Mouse (Mus musculus) granulocyte monocyte progenitor cell, adult 5-6 weeks (primary cell): Measurements from ENCODE around the gene Exosc10. TPM values are rescaled to one million over a fixed set of nuclear protein-coding genes. Genes with fewer than 3 reads are reported as not detected.

Source experiments
- total RNA-seq, 2 experiments: library from RNA; stranded (forward) in 1 of 2; stranded (reverse) in 1 of 2; fragments of 200-712, 200-1000 nt in 1 of 2; fragments of >200 nt in 1 of 2; fragmentation: Nextera tagmentation in 1 of 2; gene quantifications; 2 replicates each; pipeline ENCODE4 v1.2.3; 2014 to 2017

Exosc10 gene
- total RNA-seq, 2 experiments from 2014 or later = 62.5 to 63.9 TPM

Other genes starting within 250 kb of the Exosc10 start
- 7.9 and 16.8 TPM in 2 replicates for gene Ubiad1, start 113.7 kb upstream of the Exosc10 start, total RNA-seq (2014; fragmentation: Nextera tagmentation)
- 9.5 and 12.2 TPM in 2 replicates for gene Ubiad1, start 113.7 kb upstream of the Exosc10 start, total RNA-seq (2017)
- gene Mtor, start 109.8 kb upstream of the Exosc10 start, total RNA-seq (2014; fragmentation: Nextera tagmentation) = 25.6 and 51.9 TPM in 2 replicates
- gene Mtor, start 109.8 kb upstream of the Exosc10 start, total RNA-seq (2017) = 16.5 and 17.8 TPM in 2 replicates
- gene Angptl7, start 58.0 kb upstream of the Exosc10 start, total RNA-seq (2014; fragmentation: Nextera tagmentation) = not detected in 2 replicates
- 0.39 TPM in 1 of 2 replicates, not detected in the other for gene Angptl7, start 58.0 kb upstream of the Exosc10 start, total RNA-seq (2017)
- gene Srm, start 33.1 kb downstream of the Exosc10 start, total RNA-seq (2014; fragmentation: Nextera tagmentation) = 230 and 275 TPM in 2 replicates
- 53.4 and 63.4 TPM in 2 replicates for gene Srm, start 33.1 kb downstream of the Exosc10 start, total RNA-seq (2017)
- gene Masp2, start 44.1 kb downstream of the Exosc10 start, total RNA-seq (2014; fragmentation: Nextera tagmentation) = 0.47 TPM in 1 of 2 replicates, not detected in the other
- gene Masp2, start 44.1 kb downstream of the Exosc10 start, total RNA-seq (2017) = 0.46 and 0.65 TPM in 2 replicates
- gene Tardbp, start 68.6 kb downstream of the Exosc10 start, total RNA-seq (2014; fragmentation: Nextera tagmentation) = 411 and 464 TPM in 2 replicates
- gene Tardbp, start 68.6 kb downstream of the Exosc10 start, total RNA-seq (2017) = 541 and 579 TPM in 2 replicates
- not detected in 2 replicates for gene Gm572, start 84.9 kb downstream of the Exosc10 start, total RNA-seq (2014; fragmentation: Nextera tagmentation)
- not detected in 2 replicates for gene Gm572, start 84.9 kb downstream of the Exosc10 start, total RNA-seq (2017)
- gene Casz1, start 246.0 kb downstream of the Exosc10 start, total RNA-seq (2014; fragmentation: Nextera tagmentation) = 6.3 and 8.3 TPM in 2 replicates
- 2.8 and 3.1 TPM in 2 replicates for gene Casz1, start 246.0 kb downstream of the Exosc10 start, total RNA-seq (2017)